Mouse (Mus musculus): ENCODE measurements around the gene Hist3h2ba.

GRCm38 (mm10) chr11:58926651-58927050 is 22.1 kb upstream of the Hist3h2ba start:
- no peak for TF ChIP-seq CTCF (IDR thresholded peaks at IDR 0.05 in 2 of 3, conservative IDR thresholded peaks at IDR 0.05 in 1 of 3; ENCODE audit: control insufficient read depth in 1 of 3, insufficient read depth in 1 of 3, low read depth in 2 of 3, low read length in 3 of 3, poor library complexity in 1 of 3, severe bottlenecking in 1 of 3)
- no peak for TF ChIP-seq POLR2A (IDR thresholded peaks at IDR 0.05; ENCODE audit: control insufficient read depth in 1 of 2, insufficient read depth in 1 of 2, low read depth in 1 of 2, low read length in 2 of 2, poor library complexity in 1 of 2)
- no peak for TF ChIP-seq EP300 (IDR thresholded peaks at IDR 0.05; ENCODE audit: low read depth in 1 of 2, low read length in 2 of 2)
- no peak for TF ChIP-seq SMC3 (IDR thresholded peaks at IDR 0.05; ENCODE audit: low read depth, low read length)
- no peak for TF ChIP-seq MEF2A (IDR thresholded peaks at IDR 0.05; ENCODE audit: extremely low read depth, insufficient replicate concordance, low read depth, low read length, poor library complexity, severe bottlenecking)
- no peak for TF ChIP-seq SIN3A (IDR thresholded peaks at IDR 0.05; ENCODE audit: low read length)

Data from MEL (cell line).